Mouse (Mus musculus) CH12.LX (cell line): ENCODE measurements around the gene Atp2b2.
A peak's percentile ranks its signal among the peaks of the same experiment; 100 is the strongest.

ENCODE experiments used
- CTCF ChIP-seq, 2 experiments: IDR thresholded peaks in 1 of 2; conservative IDR thresholded peaks in 1 of 2; 2 replicates each; pipeline ENCODE4 v1.5.1; 2011 to 2012; ENCODE audit warnings: low read depth in 2 of 2, low read length in 2 of 2, improper control_type of control experiment in 1 of 2, inconsistent platforms in 1 of 2, mild to moderate bottlenecking in 1 of 2, moderate library complexity in 1 of 2
- EP300 ChIP-seq: IDR thresholded peaks from 2 replicates; pipeline ENCODE4 v1.6.1; 2011; ENCODE audit warnings: low read length, improper control_type of control experiment
- MAZ ChIP-seq: IDR thresholded peaks from 2 replicates; pipeline ENCODE4 v1.6.1; 2012; ENCODE audit warnings: low read depth, mild to moderate bottlenecking, inconsistent platforms, low read length, improper control_type of control experiment, moderate library complexity

DNA sequence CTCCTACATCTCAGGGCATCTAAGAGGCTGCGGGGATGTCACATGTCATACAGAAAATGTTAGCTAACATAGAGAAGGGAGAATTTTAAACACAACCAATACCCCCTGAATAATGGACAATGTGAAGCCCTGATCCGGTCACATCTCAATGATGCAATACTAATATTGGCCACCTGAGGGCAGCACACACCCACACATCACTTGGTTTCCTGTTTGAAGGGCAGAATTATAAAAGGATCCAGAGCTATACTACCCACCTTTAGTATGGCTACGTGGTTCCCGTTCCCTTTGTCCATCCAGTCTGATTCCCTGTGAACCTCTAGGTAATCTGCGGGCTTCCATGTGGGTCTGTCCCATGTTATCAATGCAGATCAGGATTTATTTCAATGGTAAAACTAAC, 47.2 kb upstream of the Atp2b2 start:
- TF ChIP-seq CTCF (conservative IDR thresholded peaks at IDR 0.05 in 1 of 2, IDR thresholded peaks at IDR 0.05 in 1 of 2; ENCODE audit: low read depth in 2 of 2, low read length in 2 of 2) (peak; percentile 83 to 89), MAZ (no peak), EP300 (no peak)
